Mouse (Mus musculus) embryonic stem cell, embryonic (primary cell): ENCODE measurements around the gene Colgalt2.
"Not testable (repeated sequence)": the region's sequence is repeated elsewhere in the genome, so short reads cannot be mapped to it uniquely, and the experiment has no call there.

Experiments
- CTCF ChIA-PET, 4 experiments: fragments of 300-600 bp in 2 of 4; fragments of 350-600 bp in 2 of 4; sonication (Branson Sonifier 250); formaldehyde crosslinking; loops; one replicate each; lab custom pipeline; 2022; ENCODE audit warnings: inconsistent platforms in 2 of 4; lab: Charles Lee
- POLR2A ChIA-PET, 4 experiments: fragments of 300-600 bp in 2 of 4; fragments of 350-600 bp in 2 of 4; sonication (Branson Sonifier 250); formaldehyde crosslinking; loops; one replicate each; lab custom pipeline; 2022; ENCODE audit warnings: antibody characterized with exemption in 4 of 4, inconsistent platforms in 1 of 4; lab: Charles Lee

Colgalt2 gene

GRCm38 (mm10) chr1:152399790-152400555 is at the start of gene Colgalt2:
Gene Colgalt2 (plus strand): TSS chr1:152399830.
- POLR2A ChIA-PET, result interaction anchor here in 2 of 4 experiments (1.3 to 1.5 kb wide), 3 partner anchors 14 to 15 kb away, joined by 3 to 6 read pairs (median 4); partner anchors contain the start of gene Tsen15 (in 1 of the 2)
- CTCF ChIA-PET, result interaction anchor here in 2 of 4 experiments (0.7 to 1.1 kb wide), 4 partner anchors 13 to 279 kb away, joined by 3 read pairs; no protein-coding TSS in a partner anchor

- ChIA-PET POLR2A (interaction anchor here in 1 of 4 experiments (0.6 to 0.7 kb wide), 3 partner anchors 528 to 1220 kb away, joined by 3 to 6 read pairs (median 3); no protein-coding TSS in a partner anchor), CTCF (interaction anchor here in 1 of 4 experiments (0.5 to 1.1 kb wide), 2 partner anchors 164 to 412 kb away, joined by 3 read pairs; no protein-coding TSS in a partner anchor)
These were observed 42.9 kb upstream of the Colgalt2 start for GRCm38 (mm10) chr1:152356721-152357120.

- POLR2A ChIA-PET, result interaction anchor here in 1 of 4 experiments (0.7 to 1.5 kb wide), 4 partner anchors 9 to 482 kb away, joined by 3 read pairs; no protein-coding TSS in a partner anchor
- CTCF ChIA-PET, result interaction anchor here (0.6 to 2.0 kb wide), 14 partner anchors 10 to 1806 kb away, joined by 3 to 5 read pairs (median 4); no protein-coding TSS in a partner anchor
These were observed 31.1 kb upstream of the Colgalt2 start for GRCm38 (mm10) chr1:152368311-152369088.

GRCm38 (mm10) chr1:152369139-152369538 is 30.5 kb upstream of the Colgalt2 start:
- CTCF ChIA-PET, result interaction anchor here (0.6 to 2.0 kb wide), 11 partner anchors 9 to 523 kb away, joined by 3 to 5 read pairs (median 4); no protein-coding TSS in a partner anchor

GRCm38 (mm10) chr1:152378311-152378710 is 21.3 kb upstream of the Colgalt2 start:
- POLR2A ChIA-PET, result interaction anchor here in 2 of 4 experiments (0.6 to 1.1 kb wide), 2 partner anchors 8 to 595 kb away, joined by 3 read pairs; partner anchors contain the start of gene Tsen15 (in 1 of the 2)
- CTCF ChIA-PET, result interaction anchor here in 1 of 4 experiments (1.3 kb wide), 1 partner anchor 9 kb away, joined by 4 read pairs; no protein-coding TSS in a partner anchor

More at GRCm38 (mm10) chr1:152369139-152369538, 30.5 kb upstream of the Colgalt2 start:
- POLR2A ChIA-PET, result interaction anchor here in 1 of 4 experiments (0.7 to 1.5 kb wide), 3 partner anchors 42 to 483 kb away, joined by 3 read pairs; no protein-coding TSS in a partner anchor

GRCm38 (mm10) chr1:152384589-152384988 is 15.0 kb upstream of the Colgalt2 start:
- POLR2A ChIA-PET, result interaction anchor here in 1 of 4 experiments (0.6 to 1.2 kb wide), 3 partner anchors 9 to 463 kb away, joined by 3 to 4 read pairs (median 3); no protein-coding TSS in a partner anchor

GRCm38 (mm10) chr1:152385693-152386092 is 13.9 kb upstream of the Colgalt2 start:
- POLR2A ChIA-PET, result interaction anchor here in 2 of 4 experiments (0.6 to 1.6 kb wide), 4 partner anchors 14 to 807 kb away, joined by 3 to 6 read pairs (median 3); partner anchors contain the start of gene Colgalt2 (in 1 of the 2)
- CTCF ChIA-PET, result not testable (repeated sequence)

More at GRCm38 (mm10) chr1:152384589-152384988, 15.0 kb upstream of the Colgalt2 start:
- CTCF ChIA-PET, result interaction anchor here in 1 of 4 experiments (0.7 kb wide), 1 partner anchor 1428 kb away, joined by 3 read pairs; no protein-coding TSS in a partner anchor

GRCm38 (mm10) chr1:152386188-152386835 is 13.3 kb upstream of the Colgalt2 start, which contains the start of gene Tsen15:
Gene Tsen15 (minus strand): TSS chr1:152386688.
- CTCF ChIA-PET, result interaction anchor here in 2 of 4 experiments (0.6 to 0.7 kb wide), 2 partner anchors 572 to 710 kb away, joined by 3 to 13 read pairs; no protein-coding TSS in a partner anchor
- POLR2A ChIA-PET, result interaction anchor here in 3 of 4 experiments (0.5 to 1.6 kb wide), 18 partner anchors 8 to 1099 kb away, joined by 3 to 7 read pairs (median 3); partner anchors contain the start of genes Colgalt2 (in 1 of the 3) and Edem3 (in 1 of the 3)

- CTCF ChIA-PET, result no interaction called here
- POLR2A ChIA-PET, result no interaction called here
These were observed 10.4 kb upstream of the Colgalt2 start for GRCm38 (mm10) chr1:152389271-152389670.

GRCm38 (mm10) chr1:152394137-152394536 is 5.5 kb upstream of the Colgalt2 start:
- ChIA-PET POLR2A (no interaction called here), CTCF (no interaction called here)

- ChIA-PET POLR2A (interaction anchor here in 1 of 4 experiments (0.5 kb wide), 1 partner anchor 9 kb away, joined by 3 read pairs; no protein-coding TSS in a partner anchor), CTCF (no interaction called here)
These were observed 4.6 kb upstream of the Colgalt2 start for GRCm38 (mm10) chr1:152394956-152395515.

- ChIA-PET CTCF (interaction anchor here in 1 of 4 experiments (0.6 to 1.0 kb wide), 2 partner anchors 280 to 675 kb away, joined by 3 read pairs; no protein-coding TSS in a partner anchor), POLR2A (interaction anchor here in 2 of 4 experiments (0.6 to 1.3 kb wide), 2 partner anchors 16 to 1360 kb away, joined by 4 read pairs; no protein-coding TSS in a partner anchor)
These were observed 922 bp upstream of the Colgalt2 start for GRCm38 (mm10) chr1:152398708-152399107.

GRCm38 (mm10) chr1:152400556-152401540 is 1.2 kb downstream of the Colgalt2 start:
- CTCF ChIA-PET, result interaction anchor here in 1 of 4 experiments (1.1 kb wide), 1 partner anchor 12 kb away, joined by 3 read pairs; no protein-coding TSS in a partner anchor

GRCm38 (mm10) chr1:152407021-152407946 is 7.7 kb downstream of the Colgalt2 start:
- ChIA-PET CTCF (no interaction called here), POLR2A (interaction anchor here in 1 of 4 experiments (0.5 to 1.5 kb wide), 3 partner anchors 21 to 907 kb away, joined by 3 to 7 read pairs (median 3); partner anchors contain the start of genes Rnf2 and Tsen15)

More at GRCm38 (mm10) chr1:152400556-152401540, 1.2 kb downstream of the Colgalt2 start:
- POLR2A ChIA-PET, result interaction anchor here in 2 of 4 experiments (0.6 to 1.5 kb wide), 7 partner anchors 14 to 1718 kb away, joined by 3 to 6 read pairs (median 3); partner anchors contain the start of genes Tsen15 (in 2 of the 2), Arpc5 (in 1 of the 2), Rgl1 (in 1 of the 2) and Rnf2 (in 1 of the 2)
